Mouse (Mus musculus) inflammation-experienced regulatory T-cells, adult 6 months (primary cell): Measurements from ENCODE around the gene Sipa1l1. TPM values are rescaled to one million over a fixed set of nuclear protein-coding genes. Genes with fewer than 3 reads are reported as not detected.
"Not testable (repeated sequence)": the region's sequence is repeated elsewhere in the genome, so short reads cannot be mapped to it uniquely, and the experiment has no call there.

Experiments used
- ATAC-seq: one replicate; pipeline ENCODE4 v1.8.0; 2017
- polyA plus RNA-seq, 3 experiments: library from polyadenylated mRNA; unstranded; fragments of 100-300 nt; shearing (Covaris generic); gene quantifications; one replicate each; pipeline ENCODE4 v1.2.1; 2017

The Sipa1l1 gene
- polyA plus RNA-seq, 3 experiments from 2014 or later = 24.7 to 30.0 (median 28.7) TPM

DNA sequence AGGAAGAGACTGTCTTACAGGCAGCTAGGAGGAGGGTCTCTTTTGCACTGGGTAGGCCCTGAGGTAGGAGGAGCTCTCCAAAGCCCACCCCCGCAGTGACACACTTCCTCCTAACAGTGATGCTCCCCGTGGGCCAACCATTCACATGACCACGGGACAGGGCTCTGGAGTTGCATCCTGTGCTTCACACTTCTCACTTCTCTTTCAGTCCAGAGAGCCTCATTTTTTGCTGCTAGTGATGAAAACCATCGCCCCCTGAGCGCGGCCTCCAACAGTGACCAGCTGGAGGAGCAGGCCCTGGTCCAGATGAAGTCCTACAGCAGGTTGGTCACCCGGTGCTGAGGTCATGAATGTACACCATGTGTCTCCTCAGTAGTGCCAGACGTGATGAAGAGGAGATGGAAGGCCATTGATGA, 277.5 kb downstream of the Sipa1l1 start:
- no peak for ATAC-seq

- no peak for ATAC-seq
These were observed 279.2 kb downstream of the Sipa1l1 start for GRCm38 (mm10) chr12:82448129-82448815.

DNA sequence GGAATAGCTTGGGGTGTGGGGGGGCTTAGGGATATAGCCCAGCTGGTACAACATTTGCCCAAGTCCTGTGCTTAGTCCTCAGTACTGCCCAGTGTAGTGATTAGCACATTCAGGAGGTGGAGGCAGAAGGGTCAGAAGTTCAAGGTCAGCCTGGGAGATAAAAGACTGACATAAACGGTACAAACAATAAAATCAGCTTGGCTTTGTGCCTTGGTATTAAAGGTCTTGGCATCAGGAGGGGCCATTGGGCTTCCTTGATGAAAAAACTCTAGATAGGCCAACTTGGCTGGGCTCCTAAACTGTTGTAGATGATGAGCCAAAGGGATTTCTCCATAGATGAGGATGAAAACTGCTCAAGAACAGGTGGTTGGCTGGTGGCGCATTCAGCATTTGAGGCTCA, 283.3 kb downstream of the Sipa1l1 start:
- no peak for ATAC-seq

- no peak for ATAC-seq
These were observed 285.3 kb downstream of the Sipa1l1 start for GRCm38 (mm10) chr12:82454415-82454814.

DNA sequence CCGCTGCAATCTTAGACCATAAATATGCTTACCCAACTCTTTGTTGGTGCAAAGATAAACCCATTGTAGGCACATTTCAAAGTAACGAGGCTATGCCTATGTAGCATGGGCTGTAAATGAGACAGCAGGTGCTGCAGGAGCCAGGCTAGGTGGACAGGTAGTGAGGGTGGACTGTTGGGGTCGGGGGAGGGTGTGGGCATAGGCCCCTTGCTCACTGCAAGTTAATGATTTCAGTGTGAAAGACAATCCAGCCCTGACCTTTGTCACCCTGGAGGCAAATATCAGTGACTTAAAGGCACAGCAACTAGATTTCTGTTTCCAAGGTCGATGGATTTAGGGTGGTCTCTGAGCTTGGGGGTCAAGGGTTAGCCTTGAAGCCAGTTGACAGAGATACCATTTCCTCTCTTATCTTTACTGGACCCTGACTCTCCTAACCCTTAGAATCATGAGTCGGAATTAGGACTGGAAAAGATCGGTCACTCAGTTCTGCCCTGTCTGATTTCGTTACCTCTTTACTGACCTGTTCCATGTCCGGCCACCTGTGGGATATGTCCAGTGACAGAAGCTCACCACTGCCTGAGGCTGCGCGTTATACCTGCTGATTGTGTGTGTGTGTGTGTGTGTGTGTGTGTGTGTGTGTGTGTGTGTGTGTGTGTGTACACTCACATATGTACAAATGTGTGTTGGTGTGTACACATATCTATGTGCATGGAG, 286.7 kb downstream of the Sipa1l1 start:
- ATAC-seq = no peak

- ATAC-seq = no peak
These were observed 287.3 kb downstream of the Sipa1l1 start for GRCm38 (mm10) chr12:82456414-82456805.

- ATAC-seq = no peak
These were observed 288.5 kb downstream of the Sipa1l1 start for GRCm38 (mm10) chr12:82457609-82458008.

GRCm38 (mm10) chr12:82458017-82458416, 288.9 kb downstream of the Sipa1l1 start:
- no peak for ATAC-seq

DNA sequence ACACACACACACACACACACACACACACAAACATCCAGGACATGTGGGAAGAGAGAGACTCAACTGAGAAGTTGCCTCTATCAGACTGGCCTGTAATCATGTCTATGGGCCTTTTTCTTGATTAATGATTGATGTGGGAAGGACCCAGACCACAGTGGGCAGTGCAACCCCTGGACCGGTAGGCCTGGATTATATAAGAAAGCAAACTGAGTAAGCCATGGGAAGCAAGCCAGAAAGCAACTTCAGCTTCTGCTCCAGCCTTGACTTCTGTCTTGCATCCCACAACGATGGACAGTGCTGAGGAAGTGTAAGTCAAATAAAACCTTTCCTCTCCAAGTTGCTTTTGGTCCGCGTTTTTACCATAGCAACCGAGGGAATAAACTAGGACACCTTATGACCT, 298.1 kb downstream of the Sipa1l1 start:
- ATAC-seq = no peak

GRCm38 (mm10) chr12:82467641-82468040, 298.5 kb downstream of the Sipa1l1 start:
- ATAC-seq = no peak

- ATAC-seq = no peak
These were observed 299.3 kb downstream of the Sipa1l1 start for GRCm38 (mm10) chr12:82468416-82468815.

- peak; percentile 75 for ATAC-seq
These were observed 300.7 kb downstream of the Sipa1l1 start for GRCm38 (mm10) chr12:82469706-82470361.

DNA sequence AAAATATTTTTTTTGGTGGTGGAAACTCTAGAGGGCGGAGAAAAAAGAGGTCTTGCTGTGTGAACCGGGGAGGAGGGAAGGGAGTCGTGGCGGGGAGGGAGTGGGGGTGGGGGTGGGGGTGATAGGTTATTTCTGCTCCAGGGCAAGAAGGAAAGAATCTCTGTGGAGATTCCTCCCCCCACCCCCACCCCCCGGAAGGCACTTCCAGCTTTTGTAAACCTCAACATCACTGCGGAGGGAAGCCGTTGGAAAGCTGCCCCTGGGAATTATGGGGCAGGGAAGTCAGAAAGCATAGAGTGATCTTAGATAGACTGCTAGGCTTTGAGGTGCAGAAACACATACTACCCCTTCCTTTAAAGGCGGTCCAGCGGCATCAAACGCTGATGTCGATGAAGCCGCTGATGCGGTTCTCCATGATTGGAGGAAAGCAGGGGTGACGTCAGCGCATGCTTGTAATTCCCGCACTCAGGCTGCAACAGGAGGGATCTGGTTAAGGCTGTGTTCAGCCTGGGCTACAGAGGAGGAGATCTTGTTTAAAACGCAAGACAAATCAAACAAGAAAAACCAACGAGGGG, 301.3 kb downstream of the Sipa1l1 start:
- peak; percentile 69 for ATAC-seq

- ATAC-seq = no peak
These were observed 303.7 kb downstream of the Sipa1l1 start for GRCm38 (mm10) chr12:82472796-82473195.

GRCm38 (mm10) chr12:82473238-82473637, 304.1 kb downstream of the Sipa1l1 start:
- ATAC-seq = no peak

- no peak for ATAC-seq
These were observed 305.3 kb downstream of the Sipa1l1 start for GRCm38 (mm10) chr12:82474409-82474808.

GRCm38 (mm10) chr12:82476028-82476427, 306.9 kb downstream of the Sipa1l1 start:
- ATAC-seq = no peak

DNA sequence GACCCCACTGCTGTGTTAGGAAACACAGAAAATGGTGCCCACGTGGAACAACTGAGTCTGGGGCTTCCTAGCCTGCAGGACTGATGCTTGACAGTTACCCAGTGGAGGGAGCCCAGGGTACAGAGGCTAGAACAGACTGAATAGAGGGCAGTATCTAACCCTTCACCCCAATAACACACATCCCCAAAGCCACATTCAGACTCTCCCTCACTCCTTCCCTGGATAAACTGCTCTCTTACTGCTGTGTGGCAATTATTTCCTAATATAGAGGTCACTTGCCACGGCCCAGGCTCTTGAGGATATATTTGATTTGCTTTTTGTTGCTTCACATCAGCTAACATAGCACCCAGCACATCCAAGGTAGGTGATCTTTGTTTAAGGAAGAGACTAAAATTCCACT, 307.5 kb downstream of the Sipa1l1 start:
- no peak for ATAC-seq

DNA sequence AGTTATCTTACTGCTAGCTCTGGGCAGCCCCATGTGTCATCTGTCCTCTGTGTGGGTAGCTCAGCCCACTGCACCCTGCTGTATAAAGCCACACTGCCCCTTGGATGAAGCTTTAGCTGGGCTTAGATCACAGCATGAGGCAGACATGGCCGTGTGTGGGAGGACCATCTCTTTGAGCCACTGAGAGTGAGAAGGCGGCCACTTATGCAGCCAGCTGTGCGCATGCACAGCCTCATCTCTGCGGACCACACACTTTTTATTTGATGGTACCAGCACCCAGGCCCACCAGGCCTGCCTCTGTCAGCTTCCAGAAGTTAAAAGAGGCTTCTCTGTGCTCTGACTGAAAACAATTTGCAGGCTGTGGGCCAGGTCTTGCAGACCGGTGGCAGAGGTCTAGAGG, 308.7 kb downstream of the Sipa1l1 start:
- ATAC-seq = no peak

DNA sequence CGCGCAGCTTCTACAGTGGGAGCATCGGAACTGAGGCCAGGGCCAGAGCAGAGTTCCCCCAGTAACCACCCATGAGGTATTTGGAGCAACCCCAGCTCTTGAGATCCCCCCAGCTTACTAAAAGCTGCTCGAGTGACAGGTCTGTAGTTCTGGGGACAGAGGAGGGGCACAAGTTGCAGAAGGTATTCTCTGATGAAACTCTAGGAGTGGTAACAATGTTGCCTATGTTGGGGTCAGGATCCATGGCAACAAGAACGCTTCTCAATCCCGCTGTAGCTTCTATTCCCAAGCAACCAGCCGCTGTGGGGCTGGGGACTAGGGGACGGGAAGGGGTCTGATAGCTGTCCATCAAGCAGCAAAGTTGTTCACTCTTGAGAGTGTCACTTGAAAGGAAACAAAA, 309.1 kb downstream of the Sipa1l1 start:
- ATAC-seq = no peak

DNA sequence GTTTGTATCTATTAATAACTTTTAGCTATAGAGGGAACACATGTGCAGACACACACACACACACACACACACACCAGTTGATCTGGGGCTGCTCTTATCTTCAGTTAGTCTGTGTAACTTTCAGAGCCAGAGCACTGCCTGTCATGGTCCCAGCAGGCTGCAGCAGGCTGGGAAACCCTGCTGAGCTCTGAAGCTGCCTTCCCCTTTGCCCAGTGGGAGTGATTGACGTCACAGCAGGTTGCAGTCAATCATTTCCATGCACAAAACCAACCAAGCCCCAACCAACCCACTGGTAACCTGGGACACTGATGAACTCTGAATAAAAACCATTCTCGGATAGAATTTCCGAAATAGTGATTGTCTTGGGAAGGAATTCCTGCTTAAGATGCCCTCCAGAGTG, 310.3 kb downstream of the Sipa1l1 start:
- no peak for ATAC-seq

- ATAC-seq = not testable (repeated sequence)
These were observed 311.3 kb downstream of the Sipa1l1 start for GRCm38 (mm10) chr12:82480425-82480824.

GRCm38 (mm10) chr12:82485466-82485865, 316.3 kb downstream of the Sipa1l1 start:
- no peak for ATAC-seq
